Mouse (Mus musculus) adrenal gland, postnatal 25 days (tissue): ENCODE results near the gene Grsf1. TPM values are rescaled to one million over a fixed set of nuclear protein-coding genes. Genes with fewer than 3 reads are reported as not detected.

Source experiments
- DNase-seq: peaks from one replicate; pipeline ENCODE4 v3.0.0; 2021; ENCODE audit warnings: mixed read lengths
- long read RNA-seq: library from polyadenylated mRNA; stranded (forward); transcript quantifications from one replicate; pipeline ENCODE4 v2.0.0, GENCODE M21; 2021
- total RNA-seq: library from RNA; stranded (reverse); gene quantifications from 2 replicates; pipeline ENCODE4 v1.2.3, GENCODE M21; 2021

Gene Grsf1
- total RNA-seq, result 134 and 146 TPM in 2 replicates
- long read RNA-seq, transcript Grsf1-201 (10 exons, 2,538 nt), result major isoform, 105 of 137 reads
- long read RNA-seq, transcript Grsf1-202 (10 exons, 2,286 nt), result minor isoform, 6 of 137 reads
- long read RNA-seq, partial matches to known transcripts, result 17 of 137 reads
- long read RNA-seq, other reads (novel, unspliced or antisense), result 9 of 137 reads

GRCm38 (mm10) chr5:88675443-88676387 lies at the start of gene Grsf1:
TSS of gene Grsf1 (minus strand) at chr5:88676171.
- DNase-seq, result peak; percentile 95

GRCm38 (mm10) chr5:88724030-88724429 lies 48.1 kb upstream of the Grsf1 start:
- no peak for DNase-seq

GRCm38 (mm10) chr5:88722213-88722600 lies 46.2 kb upstream of the Grsf1 start:
- DNase-seq, result peak; percentile 50

GRCm38 (mm10) chr5:88721565-88722212 lies 45.7 kb upstream of the Grsf1 start:
- DNase-seq, result peak; percentile 50

GRCm38 (mm10) chr5:88721003-88721475 lies 45.1 kb upstream of the Grsf1 start:
- no peak for DNase-seq

- DNase-seq, result peak; percentile 100
Observed at GRCm38 (mm10) chr5:88720116-88721002, 44.4 kb upstream of the Grsf1 start, which contains the start of gene Mob1b. TSS of gene Mob1b (plus strand) at chr5:88720855.

- DNase-seq, result no peak
Observed at GRCm38 (mm10) chr5:88716983-88717382, 41.0 kb upstream of the Grsf1 start.

- no peak for DNase-seq
Observed at GRCm38 (mm10) chr5:88712328-88712727, 36.4 kb upstream of the Grsf1 start.

- no peak for DNase-seq
Observed at GRCm38 (mm10) chr5:88711618-88712224, 35.8 kb upstream of the Grsf1 start.

- DNase-seq, result no peak
Observed at GRCm38 (mm10) chr5:88711128-88711527, 35.2 kb upstream of the Grsf1 start.

- no peak for DNase-seq
Observed at GRCm38 (mm10) chr5:88703551-88703950, 27.6 kb upstream of the Grsf1 start.

GRCm38 (mm10) chr5:88702041-88702440 lies 26.1 kb upstream of the Grsf1 start:
- DNase-seq, result no peak

GRCm38 (mm10) chr5:88699251-88699913 lies 23.4 kb upstream of the Grsf1 start:
- DNase-seq, result no peak

GRCm38 (mm10) chr5:88697291-88697690 lies 21.3 kb upstream of the Grsf1 start:
- no peak for DNase-seq

GRCm38 (mm10) chr5:88693057-88693456 lies 17.1 kb upstream of the Grsf1 start:
- DNase-seq, result no peak

GRCm38 (mm10) chr5:88692586-88692985 lies 16.6 kb upstream of the Grsf1 start:
- DNase-seq, result no peak

GRCm38 (mm10) chr5:88691506-88692095 lies 15.6 kb upstream of the Grsf1 start:
- DNase-seq, result no peak

GRCm38 (mm10) chr5:88690681-88691505 lies 14.9 kb upstream of the Grsf1 start:
- no peak for DNase-seq

- DNase-seq, result no peak
Observed at GRCm38 (mm10) chr5:88689279-88689938, 13.4 kb upstream of the Grsf1 start.
